Mouse (Mus musculus) neural tube, embryonic 15.5 days (tissue): ENCODE data around the gene E2f6. TPM values are rescaled to one million over a fixed set of nuclear protein-coding genes. Genes with fewer than 3 reads are reported as not detected.

Source experiments
- ATAC-seq: fragments of 200-750 bp; cut with Nextera tagmentation; 2 replicates; pipeline ENCODE4 v1.8.0; 2017; ENCODE audit warnings: mild to moderate bottlenecking, moderate TSS enrichment, moderate library complexity; ENCODE audit not compliant: low FRiP score
- H3K27ac ChIP-seq: fragments of 300-500 bp; sonication (generic); replicated peaks from 2 replicates; pipeline ENCODE4 v1.5.1; 2015; ENCODE audit warnings: mild to moderate bottlenecking, inconsistent platforms
- H3K27me3 ChIP-seq: fragments of 300-500 bp; sonication (generic); replicated peaks from 2 replicates; pipeline ENCODE4 v1.6.1; 2015; ENCODE audit warnings: inconsistent platforms
- H3K36me3 ChIP-seq: fragments of 300-500 bp; sonication (generic); 2 replicates; pipeline ENCODE4 v1.6.1; 2015; ENCODE audit warnings: inconsistent platforms
- H3K4me1 ChIP-seq: fragments of 300-500 bp; sonication (generic); 2 replicates; pipeline ENCODE4 v1.6.1; 2015; ENCODE audit warnings: inconsistent platforms
- H3K4me2 ChIP-seq: fragments of 300-500 bp; sonication (generic); 2 replicates; pipeline ENCODE4 v1.6.1; 2015; ENCODE audit warnings: inconsistent platforms, mild to moderate bottlenecking, moderate library complexity
- H3K4me3 ChIP-seq: fragments of 300-500 bp; sonication (generic); replicated peaks from 2 replicates; pipeline ENCODE4 v1.5.1; 2015; ENCODE audit warnings: mild to moderate bottlenecking, inconsistent platforms
- H3K9ac ChIP-seq: fragments of 300-500 bp; sonication (generic); replicated peaks from 2 replicates; pipeline ENCODE4 v1.6.1; 2015; ENCODE audit warnings: mild to moderate bottlenecking, inconsistent platforms
- H3K9me3 ChIP-seq: fragments of 300-500 bp; sonication (generic); replicated peaks from 2 replicates; pipeline ENCODE4 v1.6.1; 2016; ENCODE audit warnings: inconsistent platforms
- WGBS: fragments of 180-500 bp; shearing (Covaris S2); methylation state at CpG from one replicate; pipeline ENCODE4 v1.1.7; 2015; ENCODE audit warnings: mixed read lengths; 5-methylcytosine and 5-hydroxymethylcytosine counted together
- microRNA-seq: library from miRNA; unstranded; fragments of <30 nt; microRNA quantifications from one replicate; pipeline ENCODE4, GENCODE M21; 2017
- polyA plus RNA-seq: library from polyadenylated mRNA; unstranded; fragments of >200 nt; fragmentation: Nextera tagmentation; extraction: Ambion mirVana; gene quantifications from 2 replicates; pipeline ENCODE4 v1.2.1, GENCODE M21; 2015

Gene E2f6
- polyA plus RNA-seq, 1 experiment from 2014 or later = 26.3 TPM

- WGBS = 90% methylated on average over 1 of the region's 1 CpGs
- no peaks in the 10 kb centered on the region for H3K36me3 ChIP-seq
- no peak overlapping the region for H3K4me2 ChIP-seq
- no peaks in the 10 kb centered on the region for H3K9me3 ChIP-seq
- H3K27ac ChIP-seq = no peak overlapping the region
- H3K27me3 ChIP-seq = no peaks in the 10 kb centered on the region
- no peak for ATAC-seq
- H3K4me1 ChIP-seq = 0 out of 2 replicates have a peak, but pooled peaks cover 4% of the 10 kb centered on the region
- no peak overlapping the region for H3K9ac ChIP-seq
- H3K4me3 ChIP-seq = no peak overlapping the region
Measured at GRCm38 (mm10) chr12:16879369-16879768, 68.6 kb downstream of the E2f6 start.

GRCm38 (mm10) chr12:16880077-16880476 is 69.3 kb downstream of the E2f6 start:
- WGBS = 90% methylated on average over 4 of the region's 4 CpGs
- Histone ChIP-seq H3K27ac (no peak overlapping the region), H3K9ac (no peak overlapping the region), H3K4me3 (no peak overlapping the region), H3K4me2 (no peak overlapping the region), H3K4me1 (no peaks in the 10 kb centered on the region), H3K9me3 (no peaks in the 10 kb centered on the region), H3K36me3 (no peaks in the 10 kb centered on the region), H3K27me3 (no peaks in the 10 kb centered on the region)
- ATAC-seq = no peak

DNA sequence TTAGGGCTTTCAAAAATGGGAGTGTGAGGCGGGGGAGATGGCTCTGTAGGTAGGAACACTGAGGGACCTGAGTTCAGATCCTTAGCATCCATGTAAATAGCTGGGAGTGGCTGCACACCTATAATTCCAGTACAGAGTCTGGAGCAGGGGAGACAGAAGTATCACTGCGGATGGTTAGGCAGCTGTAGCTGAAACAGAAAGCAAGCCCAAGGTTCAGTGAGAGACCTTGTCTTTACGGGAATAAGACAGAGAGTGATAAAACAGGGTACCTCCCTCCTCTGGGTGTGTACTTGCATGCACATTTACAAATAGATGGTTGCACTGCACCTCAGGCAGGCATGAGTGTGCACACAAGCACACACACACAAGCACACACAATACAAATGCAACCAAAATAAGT is 71.7 kb downstream of the E2f6 start:
- Histone ChIP-seq H3K9ac (no peak overlapping the region), H3K27me3 (no peaks in the 10 kb centered on the region), H3K27ac (no peak overlapping the region), H3K9me3 (no peaks in the 10 kb centered on the region), H3K4me2 (no peak overlapping the region), H3K36me3 (no peaks in the 10 kb centered on the region), H3K4me1 (no peaks in the 10 kb centered on the region), H3K4me3 (no peak overlapping the region)
- no peak for ATAC-seq
- 90% methylated on average over 3 of the region's 3 CpGs for WGBS

DNA sequence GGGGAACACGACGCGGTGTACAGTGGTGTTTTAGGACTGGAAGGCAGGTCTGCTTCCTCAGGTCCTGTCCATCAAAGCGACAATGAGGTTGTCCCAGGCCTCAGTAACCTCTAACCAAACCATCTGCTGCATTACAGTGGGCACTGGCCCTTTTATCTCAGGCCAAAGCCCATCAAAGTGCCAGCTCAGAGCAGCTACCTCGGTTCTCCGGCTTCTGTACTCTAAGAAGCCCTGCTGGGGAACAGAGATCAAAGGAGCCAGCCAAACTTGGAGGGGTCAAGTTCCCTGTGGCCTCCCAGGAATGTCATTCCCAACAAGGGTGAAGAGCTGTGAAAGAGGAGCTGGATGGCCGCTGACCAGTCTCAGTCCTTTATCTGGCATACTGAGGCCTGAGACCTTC is 72.3 kb downstream of the E2f6 start:
- no peak overlapping the region for H3K27ac ChIP-seq
- H3K9ac ChIP-seq = no peak overlapping the region
- H3K9me3 ChIP-seq = no peaks in the 10 kb centered on the region
- no peaks in the 10 kb centered on the region for H3K4me1 ChIP-seq
- no peaks in the 10 kb centered on the region for H3K27me3 ChIP-seq
- no peak for ATAC-seq
- 64% methylated on average over 7 of the region's 7 CpGs for WGBS
- no peak overlapping the region for H3K4me2 ChIP-seq
- H3K36me3 ChIP-seq = no peaks in the 10 kb centered on the region
- no peak overlapping the region for H3K4me3 ChIP-seq

GRCm38 (mm10) chr12:16884534-16884933 is 73.8 kb downstream of the E2f6 start:
- H3K27me3 ChIP-seq = no peaks in the 10 kb centered on the region
- no peak overlapping the region for H3K9ac ChIP-seq
- no peaks in the 10 kb centered on the region for H3K9me3 ChIP-seq
- 98% methylated on average over 4 of the region's 4 CpGs for WGBS
- H3K27ac ChIP-seq = no peak overlapping the region
- H3K4me2 ChIP-seq = no peak overlapping the region
- ATAC-seq = no peak
- H3K4me3 ChIP-seq = no peak overlapping the region
- H3K36me3 ChIP-seq = no peaks in the 10 kb centered on the region
- H3K4me1 ChIP-seq = no peaks in the 10 kb centered on the region

DNA sequence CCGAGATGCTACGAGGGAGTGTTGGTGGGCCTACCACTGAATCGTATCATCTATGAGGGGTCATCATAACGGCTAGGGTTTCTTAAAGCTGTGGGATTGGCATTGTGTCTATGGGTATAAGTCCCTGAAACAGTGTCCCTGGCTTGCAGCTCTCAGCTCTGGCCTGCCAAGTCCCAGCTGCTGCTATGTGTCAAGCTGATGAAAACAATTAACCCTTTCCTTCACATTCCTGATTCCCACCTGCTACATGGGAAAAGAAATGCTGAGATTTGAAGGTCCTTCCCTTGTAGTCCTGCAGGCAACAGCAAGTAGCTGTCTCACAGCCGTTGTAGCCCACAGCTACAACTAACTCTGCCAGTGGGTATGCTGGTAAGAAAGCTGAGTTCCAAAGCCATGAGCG is 75.6 kb downstream of the E2f6 start:
- no peaks in the 10 kb centered on the region for H3K9me3 ChIP-seq
- no peak for ATAC-seq

More for the DNA sequence above, 75.6 kb downstream of the E2f6 start:
- Histone ChIP-seq H3K27ac (no peak overlapping the region), H3K36me3 (no peaks in the 10 kb centered on the region), H3K9ac (no peak overlapping the region), H3K4me1 (no peaks in the 10 kb centered on the region), H3K4me2 (no peak overlapping the region), H3K27me3 (no peaks in the 10 kb centered on the region), H3K4me3 (no peak overlapping the region)
- WGBS = 92% methylated on average over 6 of the region's 6 CpGs

Small RNAs within 50 kb of the gene (microRNA-seq; reads per million reads assigned to microRNA genes)
- gene Gm44305 = not detected

Other genes starting within 250 kb of the E2f6 start
- 13.2 and 15.5 TPM in 2 replicates for gene Lpin1, start 200.0 kb upstream of the E2f6 start, polyA plus RNA-seq
- 3.4 and 3.5 TPM in 2 replicates for gene Ntsr2, start 157.6 kb upstream of the E2f6 start, polyA plus RNA-seq
- 0.67 and 1.9 TPM in 2 replicates for gene Greb1, start 10.1 kb upstream of the E2f6 start, polyA plus RNA-seq
- 13.5 and 13.7 TPM in 2 replicates for gene Rock2, start 83.9 kb downstream of the E2f6 start, polyA plus RNA-seq
- gene Pqlc3, start 189.4 kb downstream of the E2f6 start, polyA plus RNA-seq = 2.0 and 6.8 TPM in 2 replicates
- gene 2410004P03Rik, start 200.8 kb downstream of the E2f6 start, polyA plus RNA-seq = 5.0 and 5.5 TPM in 2 replicates